Mouse (Mus musculus): ENCODE results near the gene Adcyap1r1.
A peak's percentile ranks its signal among the peaks of the same experiment; 100 is the strongest.

Gene Adcyap1r1

DNA sequence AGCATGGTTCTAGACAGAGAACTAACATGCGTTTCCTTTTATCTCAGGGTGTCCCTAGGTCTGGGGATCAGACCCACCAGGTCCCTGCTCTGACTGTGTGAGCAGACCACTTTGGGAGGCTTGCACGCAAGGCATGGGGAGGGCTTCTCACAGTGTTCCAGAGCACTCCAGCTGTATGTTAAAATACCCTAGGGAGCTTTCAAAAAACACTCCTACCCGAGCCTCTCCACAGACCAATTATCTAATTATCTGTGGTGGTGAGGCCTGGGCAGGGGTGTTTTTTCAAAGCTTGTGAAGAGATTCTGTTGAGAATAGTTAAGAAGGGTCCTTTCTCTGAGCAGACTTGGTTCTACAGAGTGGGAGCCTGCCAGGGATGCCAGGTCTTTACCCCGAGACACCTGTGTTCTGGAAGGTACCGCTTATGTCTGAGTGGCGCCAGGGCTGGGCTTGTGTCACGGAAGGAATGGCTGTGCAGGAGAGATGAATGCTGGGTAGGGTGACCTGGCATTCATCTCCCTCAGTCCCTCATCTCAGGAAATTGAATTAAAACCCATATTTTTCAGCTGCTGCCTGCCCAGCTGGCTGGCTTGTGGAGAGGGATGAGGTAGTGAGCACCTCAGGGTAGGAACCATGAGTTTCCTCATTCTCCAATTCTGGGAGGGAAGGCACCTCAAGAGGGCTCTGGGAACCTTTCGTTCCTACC lies 2.7 kb upstream of the Adcyap1r1 start:
- DNase-seq (ENCODE audit: low read depth, low spot score) = no peak

DNA sequence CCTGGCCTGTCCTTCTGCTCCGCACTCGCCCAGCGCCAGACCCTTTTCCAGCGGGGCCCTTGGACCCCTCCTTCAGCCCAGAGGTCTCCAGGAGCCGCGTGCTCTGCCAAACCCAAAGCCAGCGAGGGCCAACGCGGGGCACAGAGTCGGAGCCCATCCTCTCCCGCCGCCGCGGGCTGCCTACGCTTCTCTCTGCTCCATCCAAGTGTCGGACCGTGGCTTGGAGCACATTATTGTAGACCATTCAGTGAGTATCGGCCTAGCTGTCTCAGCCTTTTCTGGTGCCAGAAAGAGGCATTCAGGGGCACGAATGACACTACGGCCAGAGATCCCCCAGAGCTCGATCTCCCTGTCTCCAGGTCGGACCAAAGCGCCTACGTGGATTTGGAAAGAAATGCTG lies 603 bp downstream of the Adcyap1r1 start:
- no peak for DNase-seq (ENCODE audit: low read depth, low spot score)

DNA sequence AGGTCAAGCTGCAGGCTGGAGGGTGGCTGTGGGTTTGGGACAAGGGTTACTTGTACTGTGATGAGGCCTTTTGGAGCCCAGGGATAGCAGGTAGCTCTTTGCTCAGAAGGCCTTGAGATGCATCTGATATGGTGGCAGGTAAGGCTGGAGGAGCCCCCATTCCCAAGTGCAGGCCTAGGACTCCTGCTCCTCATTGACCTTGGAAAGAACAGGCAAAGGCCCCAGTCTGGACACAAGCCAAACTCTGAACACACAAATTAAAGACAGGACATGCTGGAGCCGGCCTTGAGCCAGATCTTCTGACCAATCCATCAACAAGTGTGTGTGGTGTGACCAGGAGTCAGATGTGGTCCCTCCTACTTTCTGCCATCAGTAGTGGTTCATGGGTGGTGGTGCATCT lies 1.8 kb downstream of the Adcyap1r1 start:
- no peak for DNase-seq (ENCODE audit: low read depth, low spot score)

DNA sequence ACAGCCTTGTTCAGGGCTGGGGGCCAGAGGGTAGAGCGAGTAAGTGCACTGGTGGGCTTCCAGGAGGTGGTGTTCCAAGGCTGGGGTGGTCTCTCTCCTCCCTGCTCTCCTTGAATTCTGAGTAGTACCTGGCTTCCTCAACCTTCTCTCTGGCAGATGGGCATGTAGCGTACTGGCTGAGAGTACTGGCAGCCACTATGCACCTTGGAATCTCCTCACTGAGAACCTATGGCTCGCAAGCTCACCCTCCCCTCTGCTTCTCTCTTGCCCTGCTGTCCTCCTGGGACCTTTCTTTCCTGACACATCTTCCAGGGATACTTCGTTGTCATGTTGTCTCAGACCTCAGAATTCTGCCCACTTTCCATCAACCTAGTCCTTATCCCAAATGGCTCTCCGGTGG lies 3.9 kb downstream of the Adcyap1r1 start:
- DNase-seq (ENCODE audit: low read depth, low spot score) = no peak

DNA sequence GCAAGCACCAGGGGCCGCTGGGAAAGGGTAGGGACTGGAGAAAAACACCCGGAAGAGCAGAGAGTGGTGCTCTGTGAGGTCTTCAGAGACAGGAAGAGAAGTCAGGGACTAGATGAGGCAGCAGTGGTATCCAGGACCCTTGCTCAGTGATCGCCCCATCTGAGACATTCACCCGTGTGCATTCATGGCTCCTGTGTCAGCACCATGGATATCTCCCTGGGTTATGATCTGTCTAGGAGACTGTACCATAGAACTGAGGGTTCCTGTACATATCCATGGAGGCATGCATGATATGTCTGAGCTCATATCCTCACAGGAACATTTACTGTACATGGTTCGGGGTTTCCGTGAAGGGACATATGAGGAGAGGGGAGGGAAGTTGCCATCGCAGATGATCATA lies 5.9 kb downstream of the Adcyap1r1 start:
- DNase-seq (ENCODE audit: low read depth, low spot score) = no peak

DNA sequence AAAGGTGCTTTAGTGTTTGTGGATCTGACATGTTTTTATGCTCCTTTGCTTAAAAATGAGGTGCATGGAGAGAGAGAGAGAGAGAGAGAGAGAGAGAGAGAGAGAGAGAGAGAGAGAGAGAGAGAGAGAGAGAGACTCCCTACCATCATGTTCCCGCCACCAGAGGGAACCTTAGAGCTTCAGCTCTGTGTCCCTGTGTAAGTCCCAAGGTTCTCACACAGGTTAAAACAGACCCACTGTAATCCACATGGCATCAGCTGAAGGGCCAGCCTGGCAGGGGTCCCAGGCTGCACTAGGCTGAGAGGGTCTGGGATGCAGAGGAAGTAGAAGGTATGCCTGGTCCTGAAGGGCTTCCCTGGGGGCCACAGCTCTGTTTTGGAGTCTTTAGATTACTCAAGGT lies 6.4 kb downstream of the Adcyap1r1 start:
- no peak for DNase-seq (ENCODE audit: low read depth, low spot score)

DNA sequence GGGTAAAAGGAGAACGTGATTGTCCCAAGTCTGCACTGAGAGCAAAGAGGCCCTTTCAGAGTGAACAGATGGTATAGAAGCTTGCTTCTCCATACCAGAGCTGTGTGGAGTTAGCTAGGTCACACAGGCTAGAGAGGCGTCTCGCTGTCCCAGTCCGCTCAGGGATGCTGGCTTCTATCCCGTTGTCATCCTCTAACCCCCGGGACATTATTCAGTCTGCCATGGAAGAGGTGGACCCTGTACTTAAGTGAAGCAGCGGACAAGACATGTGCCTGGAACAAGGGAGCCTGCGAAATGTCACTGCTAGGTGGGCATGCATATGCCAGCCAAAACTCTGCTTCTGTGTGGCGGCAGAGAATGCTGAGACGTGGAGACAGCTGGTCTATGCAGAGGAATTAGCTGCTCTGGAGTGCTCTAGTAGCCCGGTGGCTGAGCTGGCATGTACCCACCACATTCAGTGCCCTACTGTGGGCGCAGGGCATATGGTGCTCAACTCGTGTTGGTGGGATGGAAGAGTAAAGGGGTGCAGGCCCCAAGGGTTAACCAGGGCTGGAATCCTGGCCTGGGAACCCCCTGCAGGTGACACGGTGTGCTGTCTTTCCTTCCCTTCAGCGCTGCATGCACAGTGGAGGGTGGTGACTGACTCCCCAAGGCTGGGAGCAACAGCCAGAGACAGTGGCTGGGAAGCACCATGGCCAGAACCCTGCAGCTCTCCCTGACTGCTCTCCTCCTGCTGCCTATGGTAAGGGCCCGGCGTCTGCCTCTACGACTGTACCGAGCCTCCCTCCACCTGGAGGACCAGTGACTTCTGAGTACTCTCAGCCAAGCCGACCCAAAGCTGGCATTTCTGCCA lies 8.0 kb downstream of the Adcyap1r1 start:
- DNase-seq (ENCODE audit: low read depth, low spot score) = no peak

DNA sequence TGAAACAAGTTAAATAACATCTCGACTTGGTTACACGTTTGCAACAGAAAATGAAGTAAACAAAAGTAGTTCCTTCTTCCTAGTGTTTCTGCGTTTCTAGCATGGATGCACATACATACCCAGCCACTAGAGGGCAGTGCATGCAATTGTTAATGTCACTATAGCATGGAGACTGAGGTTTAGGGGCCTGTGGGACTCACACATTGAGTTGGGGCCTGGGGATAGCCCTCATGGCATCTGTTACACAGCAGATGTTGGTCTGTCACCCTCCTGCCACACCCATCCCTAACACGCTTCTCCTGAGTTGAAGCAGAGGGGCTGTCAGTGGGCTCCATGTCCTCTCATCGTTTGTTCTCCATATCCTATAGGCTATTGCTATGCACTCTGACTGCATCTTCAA lies 9.4 kb downstream of the Adcyap1r1 start:
- peak; percentile 23 for DNase-seq (ENCODE audit: low read depth, low spot score)

DNA sequence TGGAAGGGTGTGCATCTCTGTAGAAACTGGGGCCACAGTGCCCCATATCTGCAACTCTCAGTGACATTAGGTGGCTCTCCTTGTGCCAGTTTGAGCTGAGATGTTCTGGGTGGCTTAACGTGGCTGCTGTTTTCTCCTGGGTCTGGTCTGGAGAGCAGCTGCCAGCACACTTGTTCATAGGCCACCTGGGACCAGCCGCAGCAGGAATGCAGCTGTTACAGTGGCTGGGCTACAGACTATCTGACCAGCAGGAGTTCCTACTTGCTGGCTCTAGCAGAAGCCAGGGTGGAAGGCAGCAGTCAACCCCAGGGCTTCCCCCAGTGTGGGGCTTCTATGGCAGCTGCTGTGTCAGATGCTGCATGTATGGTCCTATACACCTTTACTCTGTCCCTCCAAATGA lies 9.9 kb downstream of the Adcyap1r1 start:
- no peak for DNase-seq (ENCODE audit: low read depth, low spot score)

DNA sequence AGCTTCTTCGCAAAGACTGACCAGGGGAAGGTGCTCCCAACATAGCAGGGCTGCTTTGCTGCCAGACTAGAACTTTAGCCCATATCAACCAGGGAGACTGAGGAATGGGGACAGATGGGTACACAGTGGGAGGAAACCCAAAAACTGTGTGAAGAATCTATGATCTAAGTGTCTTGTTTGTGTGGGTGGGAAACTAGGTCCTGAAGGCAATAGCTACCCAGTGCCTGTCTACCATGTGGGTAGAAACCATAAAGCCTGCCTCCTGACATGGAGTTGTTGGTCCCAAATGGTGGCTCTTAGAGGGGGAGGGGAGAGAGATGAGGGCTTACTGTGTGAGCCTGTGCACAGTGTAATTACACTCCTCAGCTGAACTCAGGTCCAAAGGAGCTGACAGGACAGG lies 10.6 kb downstream of the Adcyap1r1 start:
- no peak for DNase-seq (ENCODE audit: low read depth, low spot score)

DNA sequence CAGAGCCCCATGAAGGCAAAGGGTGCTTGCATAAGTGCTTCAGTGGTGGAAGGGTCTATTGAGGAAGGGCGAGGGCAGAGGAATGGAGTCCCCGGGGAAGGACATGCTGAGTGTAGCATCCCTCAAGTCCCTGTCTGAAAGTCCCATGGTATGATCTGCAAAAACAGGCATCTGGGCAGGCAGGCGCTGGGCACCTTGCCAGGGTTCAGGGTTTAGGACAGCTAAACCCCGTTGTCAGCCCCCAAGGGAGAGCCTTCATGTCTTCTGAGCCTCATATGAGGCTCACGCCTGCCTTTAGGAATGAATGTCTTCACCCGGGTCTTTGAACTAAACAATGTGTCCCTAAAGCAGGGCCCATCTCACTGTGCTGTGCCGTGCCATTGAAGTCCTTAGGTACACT lies 12.2 kb downstream of the Adcyap1r1 start:
- no peak for DNase-seq (ENCODE audit: low read depth, low spot score)

DNA sequence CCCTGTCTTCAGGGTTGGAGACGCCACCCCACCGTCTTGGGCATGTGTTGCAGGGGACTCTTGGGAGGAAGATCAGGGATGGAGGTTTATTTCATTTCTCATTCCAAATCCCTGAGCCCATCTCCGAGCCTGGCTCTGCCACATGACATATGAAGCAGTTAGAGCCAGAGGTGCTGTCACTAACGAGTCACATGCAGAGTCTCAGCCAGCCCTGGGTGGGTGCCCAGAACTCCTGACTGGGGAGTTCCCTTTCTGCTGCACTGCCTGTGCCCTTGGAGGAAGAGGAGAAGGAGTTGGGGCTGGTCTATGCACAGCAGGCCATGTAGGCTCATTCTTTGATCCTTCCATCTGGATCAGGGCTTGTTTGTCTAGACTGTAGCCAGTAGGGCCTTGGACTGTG lies 13.5 kb downstream of the Adcyap1r1 start:
- DNase-seq (ENCODE audit: low read depth, low spot score) = no peak

DNA sequence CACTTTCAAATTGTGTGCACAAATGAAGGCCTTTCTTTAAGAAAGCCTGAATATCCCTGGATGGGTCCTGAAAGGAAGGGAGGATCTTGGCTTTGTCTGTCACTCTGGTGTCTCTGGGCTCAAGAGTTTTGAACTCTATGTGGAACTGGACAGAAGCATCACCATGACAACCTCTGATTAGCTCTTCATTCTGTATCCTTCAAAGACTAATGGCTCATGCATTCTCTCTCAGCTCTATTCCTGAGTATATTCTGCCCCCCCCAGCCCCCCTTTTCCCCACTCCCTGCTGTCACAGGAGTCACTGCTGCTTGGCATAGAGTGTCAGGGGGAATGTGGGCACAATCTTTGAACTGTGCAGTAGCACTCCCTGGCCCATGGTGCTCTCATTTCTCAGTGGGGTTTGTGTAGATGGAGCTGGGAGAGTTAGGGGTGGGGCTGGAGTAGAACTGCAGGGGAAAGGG lies 14.6 kb downstream of the Adcyap1r1 start:
- no peak for DNase-seq (ENCODE audit: low read depth, low spot score)

DNA sequence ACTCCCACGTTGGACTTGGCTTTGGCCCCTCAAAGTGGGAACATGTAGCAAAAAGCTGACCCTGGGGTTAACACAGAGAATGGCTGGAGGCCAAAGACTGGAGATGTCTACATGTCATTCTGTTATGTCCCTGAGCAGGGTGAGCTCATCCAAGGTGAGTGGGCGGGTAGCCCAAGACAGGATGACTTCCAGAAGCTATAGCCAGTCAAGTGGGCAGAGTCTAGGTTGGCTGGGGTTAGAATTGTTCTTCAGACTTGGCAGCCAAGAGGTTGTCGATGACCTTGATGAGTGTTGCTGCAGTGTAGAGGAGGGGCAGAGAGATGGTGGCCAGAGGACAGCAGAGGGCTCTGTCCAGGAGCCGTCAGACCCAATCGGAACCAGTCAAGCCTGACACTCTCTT lies 18.9 kb downstream of the Adcyap1r1 start:
- DNase-seq (ENCODE audit: low read depth, low spot score) = no peak

DNA sequence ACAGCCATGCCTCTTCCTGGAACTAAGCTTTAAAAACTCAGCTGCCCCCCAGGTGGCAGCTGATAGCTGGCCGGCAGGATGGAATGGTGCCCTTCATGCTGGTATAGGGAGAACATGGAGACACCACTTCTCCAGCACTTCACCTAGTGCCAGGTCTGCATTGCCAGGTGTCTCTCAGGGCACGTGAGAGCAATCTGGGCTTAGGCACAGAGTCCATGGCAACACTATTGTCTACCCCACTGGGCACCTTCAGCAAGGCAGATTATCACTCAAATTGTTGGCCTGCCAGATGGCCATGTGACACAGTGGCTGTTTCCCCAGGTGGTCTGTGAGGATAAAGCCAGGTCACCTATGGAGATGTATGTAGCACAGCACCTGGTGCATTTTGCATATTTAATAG lies 20.6 kb downstream of the Adcyap1r1 start:
- DNase-seq (ENCODE audit: low read depth, low spot score) = no peak

DNA sequence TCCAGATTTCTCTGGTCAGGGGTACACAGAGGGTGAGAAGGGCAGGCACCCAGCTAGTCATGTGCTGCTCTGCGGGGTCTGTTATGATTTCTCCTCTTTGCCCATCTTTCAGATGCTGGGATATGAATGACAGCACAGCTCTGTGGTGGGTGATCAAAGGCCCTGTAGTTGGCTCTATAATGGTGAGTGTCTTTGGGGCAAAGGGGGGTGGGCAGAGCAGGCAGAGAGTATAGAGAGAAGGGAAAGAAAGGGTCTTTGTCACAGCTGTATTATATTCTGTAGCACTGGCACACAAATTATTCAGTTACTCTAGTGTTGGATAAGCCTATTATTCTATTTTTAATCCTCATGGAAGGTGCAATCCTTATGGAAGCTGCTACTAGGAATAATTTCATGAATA lies 29.2 kb downstream of the Adcyap1r1 start:
- DNase-seq (ENCODE audit: low read depth, low spot score) = no peak

DNA sequence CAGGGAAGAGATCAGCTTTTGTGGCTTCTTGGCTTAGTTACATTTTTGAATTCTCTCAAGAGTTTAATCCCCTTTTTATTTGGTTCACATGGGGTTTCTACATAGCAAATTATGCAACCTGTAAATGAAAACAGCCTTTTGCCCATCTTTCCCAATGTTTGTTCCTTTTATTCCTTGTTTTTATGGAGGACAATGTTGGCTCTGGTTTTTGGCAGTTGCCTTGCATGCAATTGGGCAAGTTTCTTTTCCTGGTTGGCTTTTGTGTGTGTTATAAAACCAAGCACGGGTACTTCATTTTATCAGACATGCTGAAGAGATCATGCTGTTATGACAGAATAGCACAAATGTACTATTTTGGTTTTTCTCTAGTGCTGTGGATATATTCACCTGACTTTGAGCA lies 30.7 kb downstream of the Adcyap1r1 start:
- no peak for DNase-seq (ENCODE audit: low read depth, low spot score)

DNA sequence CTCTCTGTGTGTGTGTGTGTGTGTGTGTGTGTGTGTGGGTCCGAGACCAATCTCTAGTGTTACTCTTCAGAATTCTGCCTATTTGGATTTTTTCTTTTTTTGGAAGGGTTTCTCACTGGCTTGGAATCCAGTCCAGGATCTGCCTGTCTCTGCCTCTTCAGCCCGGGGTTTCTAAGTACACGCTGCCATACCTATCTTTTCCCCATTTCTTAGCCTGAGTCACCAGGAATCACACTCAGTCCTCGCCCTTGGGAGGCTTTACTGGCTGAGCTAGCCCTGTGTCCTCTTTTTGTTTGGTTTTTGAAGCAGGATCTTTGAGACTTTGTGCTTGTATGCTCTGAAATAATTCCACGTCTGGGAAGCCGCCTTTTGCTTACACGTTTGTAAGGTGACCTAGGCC lies 31.6 kb downstream of the Adcyap1r1 start:
- no peak for DNase-seq (ENCODE audit: low read depth, low spot score)

DNA sequence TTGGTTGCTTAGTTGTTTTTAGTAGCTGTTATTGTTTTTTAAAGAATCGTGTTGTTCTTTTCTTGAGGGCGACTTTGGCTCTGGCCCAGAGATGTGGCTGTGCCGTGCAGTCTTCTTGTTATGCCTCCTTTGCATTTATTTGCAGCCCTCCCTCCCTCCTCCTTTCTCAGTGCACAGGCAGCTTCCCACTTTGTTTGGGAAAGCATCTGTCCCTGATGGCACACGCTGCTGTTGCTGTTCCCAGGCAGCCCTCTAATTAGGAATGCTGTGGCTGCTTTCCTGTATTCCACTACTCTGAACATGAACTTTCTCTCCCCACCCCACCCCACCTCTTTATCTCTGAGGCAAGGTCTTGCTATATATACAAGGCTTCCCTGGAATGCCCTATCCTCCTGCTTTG lies 32.4 kb downstream of the Adcyap1r1 start:
- no peak for DNase-seq (ENCODE audit: low read depth, low spot score)

DNA sequence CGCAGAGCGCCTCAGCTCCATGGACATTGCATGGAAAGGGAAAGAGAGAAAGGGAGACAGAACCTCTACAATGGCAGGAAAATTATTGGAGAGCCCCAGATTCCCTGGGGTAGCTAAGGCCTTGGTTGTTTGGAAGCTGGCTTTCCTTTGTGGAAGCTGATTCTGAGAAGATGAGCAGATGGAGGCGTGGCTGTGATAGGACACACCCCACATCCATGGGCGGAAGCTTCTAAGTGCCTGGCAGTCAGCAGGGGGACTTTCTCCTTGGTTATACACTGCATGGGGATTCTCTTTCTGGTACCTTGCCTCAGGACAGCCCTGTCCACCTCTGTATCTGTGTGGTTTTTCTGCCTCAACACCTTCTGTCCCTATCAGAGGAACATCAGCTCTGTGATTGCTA lies 33.4 kb downstream of the Adcyap1r1 start:
- DNase-seq (ENCODE audit: low read depth, low spot score) = no peak

DNA sequence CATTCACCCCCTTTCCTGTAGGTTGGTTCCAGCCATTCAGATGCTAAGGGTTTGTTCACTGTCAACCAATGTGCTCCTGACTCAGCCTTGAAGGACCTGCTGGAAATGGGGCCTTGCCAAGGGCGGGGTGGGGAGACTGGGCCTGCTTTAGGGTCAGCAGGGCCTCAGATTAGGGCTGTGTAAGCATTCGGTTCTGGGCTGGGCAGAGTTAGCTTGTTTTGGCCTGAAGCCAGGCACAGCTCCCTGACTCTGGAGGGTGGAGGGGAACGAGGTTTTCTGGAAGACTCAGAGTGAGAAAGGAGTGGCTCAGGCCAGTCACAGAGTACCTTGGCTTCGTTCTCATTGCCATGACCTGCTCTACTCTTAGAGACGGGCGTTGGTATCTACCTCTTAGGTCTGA lies 35.9 kb downstream of the Adcyap1r1 start:
- no peak for DNase-seq (ENCODE audit: low read depth, low spot score)

DNA sequence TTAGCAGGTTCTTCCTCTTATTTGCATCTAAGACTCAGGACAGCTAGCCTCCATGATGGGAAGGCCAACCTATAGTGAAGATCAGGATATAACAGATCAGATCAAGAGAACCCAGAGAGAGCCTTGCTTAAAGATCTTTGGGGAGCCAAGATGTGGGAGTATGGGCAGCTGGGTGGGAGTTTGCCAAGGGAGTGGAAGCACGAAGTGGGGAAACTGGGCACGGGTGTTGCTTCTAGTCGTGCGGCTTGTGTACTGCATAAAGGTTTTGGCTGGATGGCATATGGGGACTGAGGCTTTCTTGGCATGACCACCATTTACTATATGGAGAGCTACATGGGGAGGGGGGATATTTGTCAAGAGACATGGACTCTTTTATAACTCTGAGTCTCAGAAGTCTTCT lies 44.4 kb downstream of the Adcyap1r1 start:
- no peak for DNase-seq (ENCODE audit: low read depth, low spot score)

DNA sequence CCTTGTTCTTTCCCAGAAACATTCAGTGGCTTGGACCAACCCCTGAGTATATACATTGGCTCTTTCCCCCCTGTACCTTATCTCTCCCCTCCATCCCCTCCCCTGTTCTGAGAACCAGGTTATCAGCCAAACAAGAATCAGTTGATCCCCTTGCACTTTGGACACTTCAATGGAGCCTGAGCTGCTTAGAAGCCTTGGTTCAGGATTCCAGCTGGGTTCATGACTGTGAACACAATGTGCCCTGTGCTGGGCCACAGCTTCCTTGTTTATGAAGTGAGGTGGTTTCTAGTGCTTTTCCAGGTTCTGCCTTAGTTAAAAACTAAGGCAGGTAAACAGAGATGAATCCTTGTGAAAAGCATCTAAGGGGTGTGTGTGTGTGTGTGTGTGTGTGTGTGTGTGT lies 47.0 kb downstream of the Adcyap1r1 start:
- DNase-seq (ENCODE audit: low read depth, low spot score) = no peak

Data from CD4-positive helper T cell, adult 2 months (primary cell).